Mouse (Mus musculus): Measurements from ENCODE around the gene Hes3. TPM values are rescaled to one million over a fixed set of nuclear protein-coding genes. Genes with fewer than 3 reads are reported as not detected.

Hes3 gene
- polyA plus RNA-seq, 1 experiment from 2014 or later = 12.6 TPM

- Histone ChIP-seq H3K9ac (ENCODE audit: low read length) (peak within 1 kb of the TSS; percentile 96), H3K36me3 (ENCODE audit: control insufficient read depth, insufficient read depth, low read length) (no peaks in the 10 kb centered on the region), H3K4me3 (ENCODE audit: low read depth, low read length) (peak within 1 kb of the TSS; percentile 94), H3K27me3 (ENCODE audit: control insufficient read depth, insufficient read depth, low read length) (peaks cover 24% of the 10 kb centered on the region), H3K27ac (ENCODE audit: low read depth, low read length) (no peak within 1 kb of the TSS), H3K9me3 (ENCODE audit: control insufficient read depth, low read length) (no peaks in the 10 kb centered on the region), H3K4me2 (peak within 1 kb of the TSS; percentile 99), H3K4me1 (ENCODE audit: control insufficient read depth, insufficient read depth, low read length) (peaks cover 36% of the 10 kb centered on the region)
- peak; percentile 95 for ATAC-seq (ENCODE audit: low FRiP score)
- under 1% methylated on average over 117 of the region's 119 CpGs for WGBS
- peak; percentile 100 for DNase-seq (ENCODE audit: low spot score, missing footprints)
These were observed 5.7 kb upstream of the Hes3 start, which contains the start of gene Icmt for GRCm38 (mm10) chr4:152296874-152297861. TSS of gene Icmt (plus strand) at chr4:152297227.

DNA sequence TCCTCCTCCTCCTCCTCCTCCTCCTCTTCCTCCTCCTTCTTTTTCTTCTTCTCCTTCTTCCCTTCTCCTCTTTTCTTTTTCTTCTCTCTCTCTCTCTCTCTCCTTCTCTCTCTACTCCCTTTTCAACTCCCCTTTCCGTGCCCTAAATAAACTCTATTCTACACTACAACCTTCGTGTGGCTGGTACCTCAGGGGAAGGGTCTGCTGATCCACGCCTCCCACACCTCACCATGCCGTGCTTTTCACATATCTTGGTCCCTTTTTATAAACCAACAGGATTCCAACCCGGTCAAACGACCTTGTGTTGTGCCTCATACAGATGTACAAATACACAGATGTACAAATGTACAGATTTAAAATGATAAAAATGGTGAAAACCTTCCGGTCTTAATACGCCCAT lies 4.9 kb upstream of the Hes3 start:
- ATAC-seq (ENCODE audit: low FRiP score) = no peak
- peak overlapping the region; percentile 44 for H3K9ac ChIP-seq (ENCODE audit: low read length)
- no peaks in the 10 kb centered on the region for H3K9me3 ChIP-seq (ENCODE audit: control insufficient read depth, low read length)
- DNase-seq (ENCODE audit: low spot score, missing footprints) = no peak
- peak overlapping the region; percentile 68 for H3K4me2 ChIP-seq
- H3K27me3 ChIP-seq (ENCODE audit: control insufficient read depth, insufficient read depth, low read length) = peaks cover 31% of the 10 kb centered on the region
- WGBS = 18% methylated on average over 8 of the region's 8 CpGs
- no peaks in the 10 kb centered on the region for H3K36me3 ChIP-seq (ENCODE audit: control insufficient read depth, insufficient read depth, low read length)
- no peak overlapping the region for H3K27ac ChIP-seq (ENCODE audit: low read depth, low read length)
- H3K4me3 ChIP-seq (ENCODE audit: low read depth, low read length) = peak overlapping the region; percentile 94
- peaks cover 44% of the 10 kb centered on the region for H3K4me1 ChIP-seq (ENCODE audit: control insufficient read depth, insufficient read depth, low read length)

GRCm38 (mm10) chr4:152295916-152296315 lies 4.5 kb upstream of the Hes3 start:
- Histone ChIP-seq H3K4me3 (ENCODE audit: low read depth, low read length) (no peak overlapping the region), H3K36me3 (ENCODE audit: control insufficient read depth, insufficient read depth, low read length) (no peaks in the 10 kb centered on the region), H3K27me3 (ENCODE audit: control insufficient read depth, insufficient read depth, low read length) (peaks cover 35% of the 10 kb centered on the region), H3K4me2 (no peak overlapping the region), H3K9me3 (ENCODE audit: control insufficient read depth, low read length) (no peaks in the 10 kb centered on the region), H3K4me1 (ENCODE audit: control insufficient read depth, insufficient read depth, low read length) (peaks cover 48% of the 10 kb centered on the region), H3K9ac (ENCODE audit: low read length) (no peak overlapping the region), H3K27ac (ENCODE audit: low read depth, low read length) (no peak overlapping the region)
- DNase-seq (ENCODE audit: low spot score, missing footprints) (no peak), ATAC-seq (ENCODE audit: low FRiP score) (no peak)
- WGBS = 47% methylated on average over 4 of the region's 4 CpGs

- ATAC-seq (ENCODE audit: low FRiP score) (no peak), DNase-seq (ENCODE audit: low spot score, missing footprints) (peak; percentile 90)
- WGBS = 57% methylated on average over 10 of the region's 10 CpGs
- Histone ChIP-seq H3K4me2 (no peak overlapping the region), H3K36me3 (ENCODE audit: control insufficient read depth, insufficient read depth, low read length) (no peaks in the 10 kb centered on the region), H3K27me3 (ENCODE audit: control insufficient read depth, insufficient read depth, low read length) (peaks cover 49% of the 10 kb centered on the region), H3K4me3 (ENCODE audit: low read depth, low read length) (no peak overlapping the region), H3K9ac (ENCODE audit: low read length) (peak overlapping the region; percentile 10; the same call in 1 of the 2 replicates), H3K4me1 (ENCODE audit: control insufficient read depth, insufficient read depth, low read length) (peaks cover 62% of the 10 kb centered on the region), H3K27ac (ENCODE audit: low read depth, low read length) (peak overlapping the region; percentile 35; the same call in 1 of the 2 replicates), H3K9me3 (ENCODE audit: control insufficient read depth, low read length) (no peaks in the 10 kb centered on the region)
These were observed 2.9 kb upstream of the Hes3 start for GRCm38 (mm10) chr4:152294188-152294929.

DNA sequence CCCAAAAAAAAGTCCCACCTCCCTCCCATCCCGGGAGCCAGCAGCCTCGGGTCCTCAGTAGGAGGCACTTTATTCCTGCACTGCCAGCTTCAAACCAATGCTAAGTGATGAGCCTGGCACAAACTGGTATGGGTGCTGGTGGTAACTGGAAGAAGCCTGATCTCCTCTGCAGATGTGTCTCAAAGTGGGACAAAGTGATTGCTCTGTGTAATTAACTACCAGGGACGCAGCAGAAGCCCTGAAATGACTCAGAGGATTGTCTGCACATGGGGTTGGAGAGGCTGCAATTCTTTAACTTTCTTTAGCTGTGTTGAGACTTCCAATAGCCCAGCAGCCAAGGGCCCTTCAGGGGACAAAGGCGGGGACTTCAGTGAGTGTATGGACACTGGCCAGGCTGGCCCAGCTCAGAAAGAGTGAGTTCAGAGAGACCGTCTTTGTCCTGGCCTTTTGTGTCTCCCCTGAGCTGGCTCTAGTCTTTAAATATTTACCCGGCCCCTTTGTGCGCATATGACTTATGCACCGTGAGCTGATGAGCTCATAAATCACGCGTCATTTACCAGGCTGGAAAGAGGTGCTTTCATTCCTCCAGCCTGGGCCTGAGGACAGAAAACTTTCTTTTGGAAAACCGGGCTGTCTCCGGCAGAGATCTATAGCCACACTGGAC lies 772 bp upstream of the Hes3 start:
- DNase-seq (ENCODE audit: low spot score, missing footprints) = peak; percentile 94
- WGBS = 7% methylated on average over 12 of the region's 12 CpGs
- Histone ChIP-seq H3K4me3 (ENCODE audit: low read depth, low read length) (no peak overlapping the region; the same call in 1 of the 2 replicates), H3K9ac (ENCODE audit: low read length) (peak overlapping the region; percentile 40), H3K36me3 (ENCODE audit: control insufficient read depth, insufficient read depth, low read length) (no peaks in the 10 kb centered on the region), H3K27ac (ENCODE audit: low read depth, low read length) (peak overlapping the region; percentile 40), H3K27me3 (ENCODE audit: control insufficient read depth, insufficient read depth, low read length) (peaks cover 65% of the 10 kb centered on the region), H3K4me2 (peak overlapping the region; percentile 29), H3K4me1 (ENCODE audit: control insufficient read depth, insufficient read depth, low read length) (peaks cover 66% of the 10 kb centered on the region), H3K9me3 (ENCODE audit: control insufficient read depth, low read length) (no peaks in the 10 kb centered on the region)
- ATAC-seq (ENCODE audit: low FRiP score) = no peak

DNA sequence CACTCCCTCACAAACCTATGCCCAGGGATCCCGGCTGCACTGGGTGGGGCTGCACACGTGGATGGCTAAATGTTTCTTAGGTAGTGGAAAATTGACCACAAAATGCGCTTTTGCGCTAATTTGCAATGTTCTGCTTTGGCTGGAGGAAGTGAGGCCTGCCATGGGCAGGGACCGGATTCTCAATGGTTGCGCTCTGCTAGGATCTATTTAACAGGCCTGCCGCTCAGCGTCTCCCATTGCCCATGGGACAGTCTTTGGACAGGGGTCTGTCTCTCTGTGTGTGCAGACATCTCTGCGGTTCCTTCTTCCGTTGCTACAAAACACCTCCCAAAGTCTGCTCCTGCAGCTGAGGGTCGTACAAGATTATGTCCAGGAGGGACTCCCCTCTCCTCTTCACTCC lies 471 bp downstream of the Hes3 start:
- Histone ChIP-seq H3K27me3 (ENCODE audit: control insufficient read depth, insufficient read depth, low read length) (peaks cover 77% of the 10 kb centered on the region), H3K36me3 (ENCODE audit: control insufficient read depth, insufficient read depth, low read length) (no peaks in the 10 kb centered on the region), H3K9ac (ENCODE audit: low read length) (peak overlapping the region; percentile 48), H3K4me1 (ENCODE audit: control insufficient read depth, insufficient read depth, low read length) (peaks cover 75% of the 10 kb centered on the region), H3K4me3 (ENCODE audit: low read depth, low read length) (peak overlapping the region; percentile 25), H3K9me3 (ENCODE audit: control insufficient read depth, low read length) (no peaks in the 10 kb centered on the region), H3K27ac (ENCODE audit: low read depth, low read length) (no peak overlapping the region), H3K4me2 (peak overlapping the region; percentile 45)
- WGBS = 6% methylated on average over 11 of the region's 11 CpGs
- DNase-seq (ENCODE audit: low spot score, missing footprints) (peak; percentile 91), ATAC-seq (ENCODE audit: low FRiP score) (no peak)

GRCm38 (mm10) chr4:152290385-152290784 lies 1.1 kb downstream of the Hes3 start:
- peaks cover 75% of the 10 kb centered on the region for H3K4me1 ChIP-seq (ENCODE audit: control insufficient read depth, insufficient read depth, low read length)
- H3K27ac ChIP-seq (ENCODE audit: low read depth, low read length) = peak overlapping the region; percentile 30; the same call in 1 of the 2 replicates
- peaks cover 79% of the 10 kb centered on the region for H3K27me3 ChIP-seq (ENCODE audit: control insufficient read depth, insufficient read depth, low read length)
- DNase-seq (ENCODE audit: low spot score, missing footprints) = peak; percentile 97
- peak; percentile 64 for ATAC-seq (ENCODE audit: low FRiP score)
- under 1% methylated on average over 39 of the region's 39 CpGs for WGBS
- peak overlapping the region; percentile 45 for H3K4me2 ChIP-seq
- H3K36me3 ChIP-seq (ENCODE audit: control insufficient read depth, insufficient read depth, low read length) = no peaks in the 10 kb centered on the region
- H3K4me3 ChIP-seq (ENCODE audit: low read depth, low read length) = peak overlapping the region; percentile 25
- H3K9me3 ChIP-seq (ENCODE audit: control insufficient read depth, low read length) = no peaks in the 10 kb centered on the region
- peak overlapping the region; percentile 48 for H3K9ac ChIP-seq (ENCODE audit: low read length)

GRCm38 (mm10) chr4:152288398-152288945 lies 3.0 kb downstream of the Hes3 start:
- WGBS = 28% methylated on average over 18 of the region's 18 CpGs
- no peaks in the 10 kb centered on the region for H3K9me3 ChIP-seq (ENCODE audit: control insufficient read depth, low read length)
- no peak for ATAC-seq (ENCODE audit: low FRiP score)
- no peak overlapping the region for H3K9ac ChIP-seq (ENCODE audit: low read length)
- H3K27ac ChIP-seq (ENCODE audit: low read depth, low read length) = no peak overlapping the region
- H3K4me3 ChIP-seq (ENCODE audit: low read depth, low read length) = no peak overlapping the region
- H3K4me1 ChIP-seq (ENCODE audit: control insufficient read depth, insufficient read depth, low read length) = peaks cover 67% of the 10 kb centered on the region
- peak; percentile 94 for DNase-seq (ENCODE audit: low spot score, missing footprints)
- H3K27me3 ChIP-seq (ENCODE audit: control insufficient read depth, insufficient read depth, low read length) = peaks cover 88% of the 10 kb centered on the region
- peak overlapping the region; percentile 49 for H3K4me2 ChIP-seq
- H3K36me3 ChIP-seq (ENCODE audit: control insufficient read depth, insufficient read depth, low read length) = no peaks in the 10 kb centered on the region
